Mouse (Mus musculus): Measurements from ENCODE around the gene Mrps26.

Mrps26 gene

GRCm38 (mm10) chr2:130575873-130576272, 12.3 kb downstream of the Mrps26 start, which contains the start of gene Oxt:
Oxt (plus strand) TSS chr2:130576173.
- DNase-seq (ENCODE audit: low read depth, low spot score) = peak; percentile 20

GRCm38 (mm10) chr2:130576564-130576963, 13.0 kb downstream of the Mrps26 start:
- DNase-seq (ENCODE audit: low read depth, low spot score) = peak; percentile 36

GRCm38 (mm10) chr2:130577021-130577420, 13.5 kb downstream of the Mrps26 start:
- no peak for DNase-seq (ENCODE audit: low read depth, low spot score)

GRCm38 (mm10) chr2:130577632-130578031, 14.1 kb downstream of the Mrps26 start:
- peak; percentile 47 for DNase-seq (ENCODE audit: low read depth, low spot score)

GRCm38 (mm10) chr2:130578148-130578547, 14.6 kb downstream of the Mrps26 start:
- peak; percentile 72 for DNase-seq (ENCODE audit: low read depth, low spot score)

- peak; percentile 28 for DNase-seq (ENCODE audit: low read depth, low spot score)
Observed at GRCm38 (mm10) chr2:130579791-130580190, 16.2 kb downstream of the Mrps26 start.

GRCm38 (mm10) chr2:130581201-130581600, 17.7 kb downstream of the Mrps26 start:
- DNase-seq (ENCODE audit: low read depth, low spot score) = peak; percentile 19

- DNase-seq (ENCODE audit: low read depth, low spot score) = no peak
Observed at GRCm38 (mm10) chr2:130582552-130582951, 19.0 kb downstream of the Mrps26 start, which contains the start of gene Avp. Avp (minus strand) TSS chr2:130582554.

GRCm38 (mm10) chr2:130583902-130584560, 20.5 kb downstream of the Mrps26 start:
- DNase-seq (ENCODE audit: low read depth, low spot score) = no peak

- no peak for DNase-seq (ENCODE audit: low read depth, low spot score)
Observed at GRCm38 (mm10) chr2:130586016-130586415, 22.5 kb downstream of the Mrps26 start.

GRCm38 (mm10) chr2:130588373-130588772, 24.8 kb downstream of the Mrps26 start:
- no peak for DNase-seq (ENCODE audit: low read depth, low spot score)

GRCm38 (mm10) chr2:130589157-130589556, 25.6 kb downstream of the Mrps26 start:
- DNase-seq (ENCODE audit: low read depth, low spot score) = peak; percentile 46

GRCm38 (mm10) chr2:130589761-130590160, 26.2 kb downstream of the Mrps26 start:
- DNase-seq (ENCODE audit: low read depth, low spot score) = no peak

GRCm38 (mm10) chr2:130591016-130591415, 27.5 kb downstream of the Mrps26 start:
- no peak for DNase-seq (ENCODE audit: low read depth, low spot score)

GRCm38 (mm10) chr2:130595596-130595995, 32.1 kb downstream of the Mrps26 start:
- no peak for DNase-seq (ENCODE audit: low read depth, low spot score)

GRCm38 (mm10) chr2:130597601-130598010, 34.1 kb downstream of the Mrps26 start:
- peak; percentile 51 for DNase-seq (ENCODE audit: low read depth, low spot score)

- DNase-seq (ENCODE audit: low read depth, low spot score) = no peak
Observed at GRCm38 (mm10) chr2:130598399-130598798, 34.9 kb downstream of the Mrps26 start.

GRCm38 (mm10) chr2:130602195-130602594, 38.7 kb downstream of the Mrps26 start:
- no peak for DNase-seq (ENCODE audit: low read depth, low spot score)

- peak; percentile 69 for DNase-seq (ENCODE audit: low read depth, low spot score)
Observed at GRCm38 (mm10) chr2:130613091-130613490, 49.5 kb downstream of the Mrps26 start.

All from ZHBTc4 (cell line).